Mouse (Mus musculus) thymus, postnatal 4 days (tissue): ENCODE data around the gene Iars2.

Experiments used
- DNase-seq: peaks from one replicate; pipeline ENCODE4 v3.0.0; 2021

Iars2 gene

GRCm38 (mm10) chr1:185328721-185329610 lies at the start of gene Iars2:
Gene Iars2, minus strand, starts transcription at chr1:185329396.
- peak; percentile 97 for DNase-seq

DNA sequence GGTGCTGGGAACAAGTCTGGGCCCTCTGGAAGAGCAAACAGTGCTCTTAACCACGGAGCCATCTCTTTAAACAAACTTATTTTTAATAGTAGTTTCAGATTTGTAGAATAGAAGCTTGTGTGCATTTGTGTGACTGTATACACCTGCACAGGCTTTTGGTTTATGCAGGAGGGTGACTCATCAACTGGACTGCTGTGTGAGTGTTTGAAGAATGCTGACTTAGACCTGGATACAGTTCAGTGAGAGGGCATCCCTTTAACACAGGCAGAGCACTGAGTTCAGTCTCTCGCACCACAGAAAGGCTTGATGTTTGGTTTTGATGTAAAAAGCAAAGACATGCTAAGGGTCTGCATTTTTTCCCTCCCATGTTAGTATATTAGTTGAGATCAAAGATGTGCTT lies 48.2 kb upstream of the Iars2 start:
- no peak for DNase-seq

- no peak for DNase-seq
Observed at GRCm38 (mm10) chr1:185376390-185376789, 47.2 kb upstream of the Iars2 start.

DNA sequence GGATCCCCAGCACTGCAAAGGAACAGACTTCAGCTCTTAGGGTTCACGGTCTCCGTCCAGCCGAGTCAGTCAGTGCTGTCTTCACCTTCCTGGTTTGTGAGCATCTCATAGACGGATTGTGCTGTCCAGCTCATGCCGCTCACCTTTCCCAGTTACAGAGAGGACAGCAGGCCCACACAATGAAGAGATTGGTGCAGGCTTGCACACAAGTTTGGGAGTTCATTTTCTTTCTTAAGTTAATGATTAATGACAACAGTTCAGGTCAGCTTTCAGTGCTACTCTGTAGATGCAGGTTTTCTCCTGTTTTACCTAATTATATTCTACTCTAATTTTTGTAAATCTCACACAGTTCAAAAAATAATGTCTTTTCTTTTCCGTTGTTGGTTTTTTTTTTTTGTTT lies 40.8 kb upstream of the Iars2 start:
- no peak for DNase-seq

DNA sequence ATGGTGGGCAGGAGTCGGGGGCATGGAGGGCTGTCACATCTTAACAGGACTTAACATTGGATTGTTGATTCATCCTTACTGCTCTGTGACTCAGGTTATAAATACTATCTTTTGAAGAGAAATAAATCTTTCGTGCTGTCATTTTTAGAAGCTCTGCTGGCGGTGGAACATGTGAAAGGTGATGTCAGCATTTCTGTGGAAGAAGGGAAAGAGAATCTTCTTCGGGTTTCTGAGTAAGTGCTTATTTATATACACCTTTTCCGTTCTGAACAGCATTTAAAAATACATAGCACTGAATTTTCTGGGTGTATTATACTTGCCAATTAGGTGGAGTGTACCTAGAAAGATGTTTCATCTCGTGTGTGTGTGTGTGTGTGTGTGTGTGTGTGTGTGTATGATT lies 38.2 kb upstream of the Iars2 start:
- DNase-seq, result no peak

- DNase-seq, result no peak
Observed at GRCm38 (mm10) chr1:185364183-185364540, 35.0 kb upstream of the Iars2 start.

GRCm38 (mm10) chr1:185363526-185364182 lies 34.5 kb upstream of the Iars2 start:
- no peak for DNase-seq

DNA sequence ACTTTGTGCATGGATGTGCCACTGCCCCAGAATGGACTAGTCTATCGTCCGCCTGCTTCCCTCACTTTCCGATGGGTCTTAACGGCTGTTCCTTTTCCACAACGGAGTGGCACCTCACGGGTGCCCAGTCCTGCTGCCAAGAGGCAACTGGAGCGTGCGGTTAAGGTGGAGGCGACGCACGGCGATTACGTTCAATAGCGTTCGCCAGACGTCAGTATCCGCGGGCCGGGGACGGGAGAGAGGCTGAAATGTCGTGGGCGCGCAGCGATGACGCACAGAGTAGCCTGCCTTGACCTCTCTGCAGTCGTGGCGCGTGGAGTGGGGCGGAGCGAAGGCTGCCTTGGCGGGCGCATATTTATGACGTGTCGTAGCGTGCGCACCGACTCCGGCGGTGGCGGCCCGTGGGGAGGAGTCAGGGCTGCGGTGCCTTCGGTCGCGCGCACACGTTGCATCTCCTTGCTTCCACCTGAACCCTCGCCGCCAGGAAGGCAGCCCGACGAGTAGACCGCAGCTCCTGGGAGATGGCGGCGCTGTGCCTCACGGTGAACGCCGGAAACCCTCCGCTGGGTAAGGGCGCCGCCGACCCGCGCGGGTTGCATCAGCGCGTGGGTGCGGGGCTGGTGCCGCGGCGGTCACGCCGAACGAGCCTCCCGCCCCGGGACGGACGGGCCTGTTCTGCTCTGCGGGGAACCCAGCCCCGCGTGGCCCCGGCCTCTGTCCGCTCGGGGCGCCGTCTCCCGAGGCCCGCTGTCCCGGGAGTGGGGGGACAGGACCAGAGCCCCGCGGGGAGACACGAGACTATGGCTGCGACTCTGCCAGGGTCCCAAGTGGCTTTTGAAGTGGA lies 33.7 kb upstream of the Iars2 start, which contains the start of gene Eprs:
Gene Eprs, plus strand, starts transcription at position 368 of the 844 bp plus-strand sequence.
- peak; percentile 99 for DNase-seq

DNA sequence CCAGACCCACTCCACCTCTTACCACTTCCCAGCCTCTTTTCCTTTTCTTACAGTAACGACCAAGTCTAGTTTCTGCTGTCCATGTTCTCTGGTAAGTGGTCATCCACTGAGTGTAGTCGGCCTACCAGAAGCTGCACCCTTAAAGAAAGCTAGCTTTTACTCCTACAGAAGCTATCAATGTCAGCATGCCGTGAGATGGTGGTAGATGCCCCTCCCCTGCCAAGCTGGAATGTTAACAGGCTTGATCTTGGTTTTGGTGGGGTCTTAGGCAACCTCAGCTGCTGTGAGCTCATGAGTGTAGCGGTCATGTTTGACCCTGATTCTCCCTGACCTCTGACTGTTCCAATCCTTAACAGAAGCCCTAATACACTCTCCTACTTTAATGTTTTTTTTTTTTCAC lies 29.0 kb upstream of the Iars2 start:
- no peak for DNase-seq

GRCm38 (mm10) chr1:185356246-185356645 lies 27.1 kb upstream of the Iars2 start:
- no peak for DNase-seq

DNA sequence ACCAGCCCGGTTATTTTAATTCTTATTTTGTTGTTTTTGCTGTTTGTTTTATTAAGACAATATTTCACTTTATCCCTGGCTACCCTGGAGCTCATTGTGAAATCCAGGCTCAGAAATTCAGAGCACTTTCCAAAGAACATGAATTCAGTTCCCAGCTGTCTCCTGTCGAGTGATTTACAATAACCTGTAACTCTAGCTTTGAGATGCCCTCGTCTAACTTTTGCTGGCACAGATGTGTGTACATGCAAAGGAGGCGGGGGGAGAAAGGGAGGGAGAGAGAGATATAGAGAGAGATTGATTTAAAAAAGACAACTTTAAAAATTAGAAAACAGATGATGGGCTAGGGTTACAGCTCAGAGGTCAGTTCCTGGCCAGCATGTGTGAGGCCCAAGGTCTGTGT lies 25.5 kb upstream of the Iars2 start:
- no peak for DNase-seq

GRCm38 (mm10) chr1:185353351-185353750 lies 24.2 kb upstream of the Iars2 start:
- DNase-seq, result no peak

DNA sequence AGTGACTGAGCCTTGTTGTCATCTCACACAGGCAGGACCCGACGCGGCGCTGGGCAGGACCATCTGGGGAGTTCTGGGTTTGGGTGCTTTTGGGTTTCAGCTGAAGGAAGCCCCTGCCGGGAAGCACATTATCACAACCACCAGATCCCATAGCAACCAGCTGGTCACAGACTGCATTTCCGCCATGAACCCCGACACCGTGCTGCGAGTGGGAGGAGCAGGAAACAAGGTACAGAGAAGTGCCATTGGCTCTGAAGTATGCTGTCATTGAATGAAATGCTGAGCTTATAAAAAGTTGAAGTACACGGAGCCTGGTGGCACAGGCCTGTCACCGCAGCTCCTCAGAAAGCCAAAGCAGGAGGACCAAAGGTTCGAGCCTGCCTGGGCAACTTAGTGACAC lies 23.0 kb upstream of the Iars2 start:
- DNase-seq, result no peak

GRCm38 (mm10) chr1:185350611-185351010 lies 21.4 kb upstream of the Iars2 start:
- DNase-seq, result no peak

DNA sequence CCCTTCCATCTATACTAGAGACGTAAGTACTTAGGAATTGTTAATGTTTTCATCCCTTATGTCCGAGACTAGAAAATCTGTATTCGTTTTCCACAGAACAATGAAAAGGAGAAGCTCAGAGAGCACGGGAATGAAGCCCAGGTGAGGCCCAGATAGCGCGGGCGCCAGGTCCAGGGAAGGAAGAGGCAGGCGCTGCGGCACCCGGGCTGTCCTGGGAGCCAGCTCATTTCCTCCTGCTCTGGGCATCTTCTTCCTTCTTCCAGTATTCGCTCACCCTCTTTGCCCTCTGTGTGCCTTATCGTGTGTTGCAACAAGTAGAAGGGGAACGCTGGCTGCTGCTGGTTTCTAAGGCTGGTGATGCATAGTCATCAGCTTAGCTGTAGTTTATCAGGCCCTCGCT lies 20.5 kb upstream of the Iars2 start:
- DNase-seq, result no peak

DNA sequence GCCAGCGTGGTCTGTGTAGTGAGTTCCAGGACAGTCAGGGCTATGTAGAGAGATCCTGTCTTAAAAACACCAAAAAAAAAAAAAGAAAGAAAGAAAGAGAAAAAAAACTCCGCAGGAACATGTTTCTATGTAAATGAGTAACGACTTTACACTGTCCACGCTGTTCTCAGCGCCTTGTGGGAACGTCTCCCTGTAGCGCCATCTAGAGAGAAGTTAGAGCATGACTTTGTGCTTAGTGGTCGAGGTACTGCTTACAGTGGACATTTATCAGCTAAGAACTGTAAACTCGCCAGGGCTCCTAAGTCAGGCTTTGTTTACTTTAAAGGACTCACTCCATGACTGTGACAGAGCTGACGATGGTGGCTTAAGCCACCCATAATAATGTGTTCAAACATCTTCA lies 17.0 kb upstream of the Iars2 start:
- no peak for DNase-seq

DNA sequence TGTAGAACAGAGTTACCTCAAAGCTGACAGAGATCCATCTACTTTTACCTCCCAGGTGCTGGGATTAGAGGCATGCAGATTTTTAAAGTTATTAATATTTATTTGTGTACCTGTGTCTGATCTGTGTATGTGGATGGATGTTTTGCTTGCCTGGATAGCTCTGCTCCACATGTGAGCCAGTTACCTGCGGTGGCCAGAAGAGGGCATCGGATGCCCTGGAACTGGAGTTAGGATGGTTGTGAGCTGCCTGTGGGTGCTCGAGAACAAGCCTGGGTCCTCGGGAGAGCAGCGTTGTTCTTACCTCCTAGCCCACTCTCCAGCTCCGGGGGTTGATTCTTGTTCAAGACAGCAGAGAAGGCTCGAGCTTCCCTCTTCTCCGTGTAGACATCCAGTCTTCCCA lies 14.2 kb upstream of the Iars2 start:
- DNase-seq, result no peak

- DNase-seq, result no peak
Observed at GRCm38 (mm10) chr1:185342441-185342840, 13.2 kb upstream of the Iars2 start.

DNA sequence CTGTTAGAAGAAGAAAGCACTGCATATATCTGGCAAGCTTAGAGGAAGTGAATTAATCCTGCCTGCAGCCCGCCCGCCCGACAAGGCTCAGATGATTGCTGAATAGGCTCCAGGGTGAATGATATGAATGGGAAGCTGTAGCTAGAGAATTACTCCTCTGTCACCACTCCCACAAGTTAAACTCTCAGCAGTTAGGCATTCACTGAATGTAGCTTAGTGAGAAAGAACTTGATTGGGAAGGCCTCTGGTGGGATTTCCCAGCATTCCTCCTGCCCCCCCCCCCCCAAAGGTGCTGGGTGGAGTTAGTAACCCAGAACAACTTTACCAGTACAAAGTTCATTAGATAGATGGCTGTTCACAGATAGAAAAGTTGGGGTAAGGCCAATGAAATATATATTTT lies 7.3 kb upstream of the Iars2 start:
- DNase-seq, result no peak

GRCm38 (mm10) chr1:185335231-185335765 lies 6.1 kb upstream of the Iars2 start:
- DNase-seq, result no peak

- DNase-seq, result no peak
Observed at GRCm38 (mm10) chr1:185334136-185334535, 4.9 kb upstream of the Iars2 start.

- DNase-seq, result no peak
Observed at GRCm38 (mm10) chr1:185333651-185334050, 4.5 kb upstream of the Iars2 start.

- DNase-seq, result peak; percentile 84
Observed at GRCm38 (mm10) chr1:185331983-185332430, 2.8 kb upstream of the Iars2 start, which contains the start of gene Bpnt1. Gene Bpnt1, plus strand, starts transcription at chr1:185332149.
